Mouse (Mus musculus): ENCODE measurements around the gene St6galnac3. TPM values are rescaled to one million over a fixed set of nuclear protein-coding genes. Genes with fewer than 3 reads are reported as not detected.

Gene St6galnac3
- polyA plus RNA-seq, 1 experiment = 13.6 TPM

DNA sequence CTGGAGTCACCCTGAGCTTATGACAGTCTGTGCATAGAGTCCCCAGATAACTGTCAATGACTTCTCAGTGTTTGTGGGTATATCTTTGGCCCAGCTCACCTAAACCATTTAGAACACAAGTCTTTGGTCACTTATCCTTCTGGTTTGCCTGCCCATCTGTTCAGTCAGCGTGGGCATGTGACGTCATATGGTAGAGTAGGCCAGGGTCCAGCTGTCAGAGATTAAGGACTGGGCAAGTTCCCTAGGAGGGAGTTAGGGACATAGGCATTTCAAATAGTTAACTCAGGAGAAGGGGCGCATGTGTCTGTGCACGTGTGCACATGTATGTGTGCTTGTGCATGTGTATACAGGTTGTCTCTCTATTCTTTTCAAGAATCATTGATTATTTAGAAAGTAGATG is 554.8 kb downstream of the St6galnac3 start:
- TF ChIP-seq CTCF (IDR thresholded peaks at IDR 0.05; ENCODE audit: control insufficient read depth, insufficient read depth, low read length) (no peak), POLR2A (IDR thresholded peaks at IDR 0.05; ENCODE audit: borderline replicate concordance, control insufficient read depth, low read depth, low read length) (no peak)
- Histone ChIP-seq H3K4me1 (ENCODE audit: control insufficient read depth, insufficient read depth, low read length) (no peaks in the 10 kb centered on the region; the same call in 1 of the 2 replicates), H3K27ac (ENCODE audit: control insufficient read depth, insufficient read depth, low read depth, low read length, poor library complexity) (no peak overlapping the region), H3K4me3 (replicated peaks; ENCODE audit: control insufficient read depth, low read depth, low read length) (no peak overlapping the region)
- WGBS = 83% methylated on average over 4 of the region's 4 CpGs

- Histone ChIP-seq H3K4me3 (replicated peaks; ENCODE audit: control insufficient read depth, low read depth, low read length) (no peak overlapping the region), H3K4me1 (ENCODE audit: control insufficient read depth, insufficient read depth, low read length) (no peaks in the 10 kb centered on the region; the same call in 1 of the 2 replicates), H3K27ac (ENCODE audit: control insufficient read depth, insufficient read depth, low read depth, low read length, poor library complexity) (no peak overlapping the region)
- 87% methylated on average over 11 of the region's 11 CpGs for WGBS
- TF ChIP-seq CTCF (IDR thresholded peaks at IDR 0.05; ENCODE audit: control insufficient read depth, insufficient read depth, low read length) (no peak), POLR2A (IDR thresholded peaks at IDR 0.05; ENCODE audit: borderline replicate concordance, control insufficient read depth, low read depth, low read length) (no peak)
These were observed 555.2 kb downstream of the St6galnac3 start for GRCm38 (mm10) chr3:153169744-153170143.

GRCm38 (mm10) chr3:153161676-153162075 is 563.3 kb downstream of the St6galnac3 start:
- 53% methylated on average over 9 of the region's 9 CpGs for WGBS
- no peak overlapping the region for H3K4me3 ChIP-seq (replicated peaks; ENCODE audit: control insufficient read depth, low read depth, low read length)
- H3K4me1 ChIP-seq (ENCODE audit: control insufficient read depth, insufficient read depth, low read length) = no peaks in the 10 kb centered on the region
- no peak overlapping the region for H3K27ac ChIP-seq (ENCODE audit: control insufficient read depth, insufficient read depth, low read depth, low read length, poor library complexity)
- no peak for TF ChIP-seq POLR2A (IDR thresholded peaks at IDR 0.05; ENCODE audit: borderline replicate concordance, control insufficient read depth, low read depth, low read length)
- TF ChIP-seq CTCF (IDR thresholded peaks at IDR 0.05; ENCODE audit: control insufficient read depth, insufficient read depth, low read length) = no peak

DNA sequence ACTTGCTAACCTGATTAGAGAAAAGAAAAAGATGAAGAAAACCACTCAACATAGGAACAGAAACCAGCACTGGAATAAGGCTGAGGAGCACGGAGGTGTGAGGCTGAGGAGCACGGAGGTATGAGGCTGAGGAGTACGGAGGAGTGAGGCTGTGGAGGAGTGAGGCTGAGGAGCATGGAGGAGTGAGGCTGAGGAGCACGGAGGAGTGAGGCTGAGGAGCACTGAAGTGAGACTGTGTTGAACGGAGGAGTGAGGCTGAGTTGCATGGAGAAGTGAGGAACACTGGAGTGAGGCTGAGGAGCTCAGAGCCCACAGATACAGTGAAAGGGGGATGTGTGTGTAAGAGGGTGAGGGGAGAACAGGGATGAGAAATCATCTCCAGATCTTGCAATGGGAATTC is 564.3 kb downstream of the St6galnac3 start:
- no peak overlapping the region for H3K27ac ChIP-seq (ENCODE audit: control insufficient read depth, insufficient read depth, low read depth, low read length, poor library complexity)
- no peaks in the 10 kb centered on the region for H3K4me1 ChIP-seq (ENCODE audit: control insufficient read depth, insufficient read depth, low read length)
- 73% methylated on average over 5 of the region's 5 CpGs for WGBS
- no peak for TF ChIP-seq CTCF (IDR thresholded peaks at IDR 0.05; ENCODE audit: control insufficient read depth, insufficient read depth, low read length)
- no peak for TF ChIP-seq POLR2A (IDR thresholded peaks at IDR 0.05; ENCODE audit: borderline replicate concordance, control insufficient read depth, low read depth, low read length)
- H3K4me3 ChIP-seq (replicated peaks; ENCODE audit: control insufficient read depth, low read depth, low read length) = no peak overlapping the region

GRCm38 (mm10) chr3:153148887-153149286 is 576.1 kb downstream of the St6galnac3 start:
- WGBS = 61% methylated on average over 2 of the region's 2 CpGs
- no peak overlapping the region for H3K27ac ChIP-seq (ENCODE audit: control insufficient read depth, insufficient read depth, low read depth, low read length, poor library complexity)
- H3K4me1 ChIP-seq (ENCODE audit: control insufficient read depth, insufficient read depth, low read length) = no peaks in the 10 kb centered on the region
- H3K4me3 ChIP-seq (replicated peaks; ENCODE audit: control insufficient read depth, low read depth, low read length) = no peak overlapping the region
- TF ChIP-seq CTCF (IDR thresholded peaks at IDR 0.05; ENCODE audit: control insufficient read depth, insufficient read depth, low read length) (no peak), POLR2A (IDR thresholded peaks at IDR 0.05; ENCODE audit: borderline replicate concordance, control insufficient read depth, low read depth, low read length) (no peak)

Other genes starting within 250 kb of the St6galnac3 start
- gene Asb17, start 119.0 kb upstream of the St6galnac3 start, polyA plus RNA-seq (2011; ENCODE audit: insufficient read depth, insufficient read length, low replicate concordance, missing spikeins) = 2.1 TPM in 1 of 2 replicates, not detected in the other
- gene Msh4, start 181.0 kb upstream of the St6galnac3 start, polyA plus RNA-seq (2011; ENCODE audit: insufficient read depth, insufficient read length, low replicate concordance, missing spikeins) = 0.99 TPM in 1 of 2 replicates, not detected in the other
- 75.6 and 75.8 TPM in 2 replicates for gene Rabggtb, start 187.8 kb upstream of the St6galnac3 start, polyA plus RNA-seq (2011; ENCODE audit: insufficient read depth, insufficient read length, low replicate concordance, missing spikeins)
- gene Acadm, start 219.5 kb upstream of the St6galnac3 start, polyA plus RNA-seq (2011; ENCODE audit: insufficient read depth, insufficient read length, low replicate concordance, missing spikeins) = 34.9 and 65.8 TPM in 2 replicates
- not detected in 2 replicates for gene Slc44a5, start 248.3 kb upstream of the St6galnac3 start, polyA plus RNA-seq (2011; ENCODE audit: insufficient read depth, insufficient read length, low replicate concordance, missing spikeins)

Data from bone marrow, adult 2 months (tissue).